Mouse (Mus musculus) duodenum, adult 2 months (tissue): Measurements from ENCODE around the gene Ubxn11. TPM values are rescaled to one million over a fixed set of nuclear protein-coding genes. Genes with fewer than 3 reads are reported as not detected.

Experiments used
- polyA plus RNA-seq: library from polyadenylated mRNA; depleted of rRNA; stranded (reverse); fragments of >200 nt; gene quantifications from 2 replicates; pipeline ENCODE4 v1.2.3, GENCODE M21; 2012; ENCODE audit warnings: low replicate concordance; rRNA removed

The Ubxn11 gene
- 3.1 and 8.2 TPM in 2 replicates for polyA plus RNA-seq

DNA sequence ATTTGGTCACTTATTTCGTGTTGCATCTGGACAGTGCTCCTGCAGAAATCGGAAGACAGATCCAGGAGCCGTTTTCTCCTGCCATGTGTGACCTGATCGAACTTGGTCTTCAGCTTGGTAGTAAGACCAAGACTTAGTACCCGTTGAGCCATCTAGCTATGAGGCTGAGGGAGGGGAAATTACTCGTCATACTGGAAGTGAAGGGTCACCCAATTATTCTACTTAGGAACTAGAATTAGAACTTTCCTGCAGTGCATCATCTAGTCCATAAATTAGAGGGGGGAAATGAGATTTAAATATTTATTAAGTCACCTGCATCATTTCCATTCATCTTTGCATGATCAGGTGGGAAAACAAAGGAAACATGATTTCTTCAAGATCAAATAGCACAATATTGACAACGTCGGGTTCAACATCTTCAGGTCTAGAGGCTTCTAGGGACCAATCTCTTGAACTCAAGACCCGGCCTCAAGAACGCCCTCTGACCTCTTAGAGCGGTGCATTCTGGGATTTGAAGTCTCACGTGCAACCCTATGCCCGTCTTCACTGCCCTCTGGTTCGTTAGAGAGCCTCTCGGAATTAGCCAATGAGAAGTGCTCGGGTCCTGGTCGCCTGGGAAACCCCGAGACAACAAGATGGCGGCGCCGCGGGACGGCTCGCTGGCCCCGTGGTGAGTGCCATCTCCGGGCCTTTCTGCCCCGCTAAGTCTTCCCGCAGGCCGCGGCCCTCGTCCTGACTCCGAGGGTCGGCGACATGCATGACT is at the start of gene Ubxn11:
Gene Ubxn11 (plus strand): TSS at position 592 of the 763 bp plus-strand sequence.

DNA sequence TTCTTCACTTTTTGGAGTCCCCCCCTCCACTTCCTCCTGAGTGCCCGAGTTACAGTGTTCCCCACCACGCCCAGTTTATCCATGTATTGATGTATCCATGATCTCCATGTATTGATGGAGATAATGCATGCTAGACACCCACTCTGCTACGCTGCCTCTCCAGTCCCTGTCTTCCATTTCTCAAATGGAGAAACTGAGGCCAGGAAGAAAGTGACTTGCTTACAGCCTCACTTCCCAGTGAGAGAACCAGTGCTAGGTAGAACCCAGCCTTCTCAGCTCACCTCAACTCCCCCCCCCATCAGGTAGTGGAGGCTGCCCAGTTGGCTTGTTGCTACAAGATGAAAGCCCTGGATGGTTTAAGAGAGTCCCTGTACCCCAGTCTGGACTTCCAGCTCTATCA is 48.8 kb upstream of the Ubxn11 start, which contains the start of gene Zfp683:
Gene Zfp683 (plus strand): TSS at position 301 of the 400 bp plus-strand sequence.

DNA sequence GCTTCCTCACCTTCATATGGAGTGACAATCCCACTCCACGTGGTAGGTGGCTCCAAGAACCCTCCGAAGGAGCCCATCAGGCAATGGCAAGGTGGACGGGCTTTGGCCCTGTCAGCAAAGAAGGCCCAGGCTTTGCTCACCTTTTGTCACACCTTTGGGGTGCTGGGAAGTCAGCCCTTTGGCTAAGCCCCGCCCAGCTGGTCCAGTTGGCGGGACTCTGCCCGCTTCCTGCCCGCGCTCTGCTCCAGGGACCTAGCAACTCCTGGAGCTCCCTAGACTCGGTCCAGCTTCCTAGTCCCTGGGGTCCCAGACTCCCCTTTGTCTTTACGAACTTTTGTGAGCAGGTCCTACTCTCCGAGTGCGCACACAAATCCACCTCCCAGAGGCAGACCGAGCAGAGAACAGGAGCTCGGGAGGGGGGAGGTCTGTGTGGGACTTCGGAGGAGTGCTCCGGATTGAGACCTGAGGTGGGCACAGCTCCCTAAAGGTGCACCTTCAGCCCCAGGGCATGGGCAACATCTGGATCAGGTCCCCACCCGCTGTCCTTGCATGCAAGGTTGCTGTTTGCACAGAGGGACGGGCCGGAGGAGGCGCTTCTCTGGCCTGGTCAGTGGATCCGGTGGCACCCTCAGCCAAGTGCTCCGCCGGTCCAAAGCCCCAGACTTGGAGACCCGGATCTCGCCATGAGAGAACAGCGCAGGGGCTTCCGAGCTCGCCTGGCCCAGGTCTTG is 42.1 kb upstream of the Ubxn11 start, which contains the start of gene Crybg2:
Gene Crybg2 (plus strand): TSS at position 681 of the 731 bp plus-strand sequence.

DNA sequence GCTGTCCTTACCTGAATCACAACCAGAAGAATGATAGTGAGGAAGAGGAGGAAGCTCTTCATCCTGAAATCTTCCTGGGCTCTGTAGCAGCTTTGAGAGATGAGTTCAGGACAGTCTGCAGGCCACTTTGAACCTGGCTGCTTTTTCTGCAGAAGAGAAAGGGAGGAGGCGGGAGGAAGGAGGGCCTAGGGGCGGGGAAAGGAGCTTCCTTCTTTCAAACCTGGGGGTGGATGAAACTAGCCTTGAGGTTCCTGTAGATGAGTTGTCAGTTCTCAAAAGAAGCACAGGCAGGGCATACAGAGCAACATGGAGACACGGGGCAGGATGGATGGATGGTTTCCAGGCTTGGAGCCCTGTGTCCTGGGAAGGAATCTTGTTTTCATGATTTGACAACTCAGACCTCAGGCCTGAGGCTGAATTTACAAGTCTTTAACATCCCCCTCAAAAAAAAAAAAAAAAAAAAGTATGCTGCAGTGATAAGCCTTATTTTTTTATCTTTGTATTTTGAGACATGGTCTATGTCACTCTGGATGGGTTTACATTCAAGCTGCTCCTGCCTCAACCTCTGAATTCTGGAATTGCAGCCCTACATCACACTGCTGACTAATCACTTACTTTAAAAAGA is 7.3 kb upstream of the Ubxn11 start, which contains the start of gene Cd52:
Gene Cd52 (minus strand): TSS at position 160 of the 625 bp plus-strand sequence.

DNA sequence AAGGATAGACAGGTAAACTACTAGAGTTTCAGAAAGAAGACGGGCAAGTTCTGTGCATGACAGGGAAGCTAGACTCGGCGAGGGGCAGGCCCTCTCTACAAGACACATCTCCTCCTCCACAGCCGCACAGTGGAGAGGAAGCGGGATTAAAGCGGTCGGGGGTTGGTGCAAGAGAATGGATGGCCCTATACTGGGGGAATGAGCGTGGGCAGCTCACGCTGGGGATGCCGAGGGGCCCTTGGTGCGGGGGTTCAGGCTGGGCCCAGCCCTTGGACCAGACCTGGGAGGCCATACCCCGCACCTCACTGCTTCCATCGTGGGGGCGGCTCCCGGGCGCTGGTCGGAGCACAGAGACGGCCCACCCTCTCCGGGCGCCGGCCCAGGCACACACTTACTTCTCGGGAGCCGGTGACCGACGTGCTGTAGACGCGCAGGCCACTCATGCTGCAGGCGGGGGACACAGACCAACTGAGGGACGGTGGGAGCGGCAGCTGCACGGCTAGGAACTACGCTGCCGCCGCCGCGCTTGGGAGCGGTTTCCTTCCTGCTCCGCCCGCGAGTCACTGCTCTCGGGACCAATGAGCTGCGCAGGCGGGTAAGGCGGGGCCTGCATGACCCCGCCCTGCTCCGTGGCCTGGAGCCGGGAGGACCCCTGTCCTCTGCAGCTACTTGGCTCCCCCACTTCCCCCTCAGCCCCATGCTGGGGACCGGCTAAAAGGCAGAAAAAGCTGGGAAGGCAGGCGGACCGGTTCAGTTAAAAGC is 26.0 kb downstream of the Ubxn11 start, which contains the start of gene Sh3bgrl3:
Gene Sh3bgrl3 (minus strand): TSS at position 569 of the 762 bp plus-strand sequence.

Other genes starting within 250 kb of the Ubxn11 start
- 164 and 213 TPM in 2 replicates for gene Rps6ka1, start 214.8 kb upstream of the Ubxn11 start, polyA plus RNA-seq
- gene Hmgn2, start 133.9 kb upstream of the Ubxn11 start, polyA plus RNA-seq = 3.0 and 3.3 TPM in 2 replicates
- gene Dhdds, start 101.7 kb upstream of the Ubxn11 start, polyA plus RNA-seq = 12.7 and 13.7 TPM in 2 replicates
- not detected in 2 replicates for gene Lin28a, start 83.7 kb upstream of the Ubxn11 start, polyA plus RNA-seq
- 0.36 and 0.60 TPM in 2 replicates for gene Zfp683, start 48.7 kb upstream of the Ubxn11 start, polyA plus RNA-seq
- gene Crybg2, start 41.8 kb upstream of the Ubxn11 start, polyA plus RNA-seq = 40.9 and 73.8 TPM in 2 replicates
- 25.1 and 27.9 TPM in 2 replicates for gene Cd52, start 7.5 kb upstream of the Ubxn11 start, polyA plus RNA-seq
- gene Sh3bgrl3, start 26.2 kb downstream of the Ubxn11 start, polyA plus RNA-seq = 516 and 587 TPM in 2 replicates
- 16.8 and 19.5 TPM in 2 replicates for gene Cep85, start 84.5 kb downstream of the Ubxn11 start, polyA plus RNA-seq
- gene Gm7534, start 100.4 kb downstream of the Ubxn11 start, polyA plus RNA-seq = not detected in 2 replicates
- 0.39 and 0.69 TPM in 2 replicates for gene Catsper4, start 124.8 kb downstream of the Ubxn11 start, polyA plus RNA-seq
- 19.5 and 29.0 TPM in 2 replicates for gene Cnksr1, start 135.8 kb downstream of the Ubxn11 start, polyA plus RNA-seq
- gene E130218I03Rik, start 141.1 kb downstream of the Ubxn11 start, polyA plus RNA-seq = not detected in 2 replicates
- 7.0 TPM in 2 replicates for gene Zfp593, start 143.0 kb downstream of the Ubxn11 start, polyA plus RNA-seq
- not detected in 2 replicates for gene Gm30191, start 144.4 kb downstream of the Ubxn11 start, polyA plus RNA-seq
- 10.0 and 24.9 TPM in 2 replicates for gene Grrp1, start 151.5 kb downstream of the Ubxn11 start, polyA plus RNA-seq
- 1.0 and 1.3 TPM in 2 replicates for gene Pdik1l, start 185.3 kb downstream of the Ubxn11 start, polyA plus RNA-seq
- gene Trim63, start 212.6 kb downstream of the Ubxn11 start, polyA plus RNA-seq = 0.14 and 0.34 TPM in 2 replicates
- 25.2 and 83.4 TPM in 2 replicates for gene Slc30a2, start 240.6 kb downstream of the Ubxn11 start, polyA plus RNA-seq